Mouse (Mus musculus) activated CD4-positive, CD25-positive, alpha-beta regulatory T cell, adult 9 weeks (primary cell): ENCODE results near the gene Dact3. TPM values are rescaled to one million over a fixed set of nuclear protein-coding genes. Genes with fewer than 3 reads are reported as not detected.

Source experiments
- polyA plus RNA-seq: library from polyadenylated mRNA; unstranded; fragments of 100-300 nt; shearing (Covaris generic); gene quantifications from one replicate; pipeline ENCODE4 v1.2.1, GENCODE M21; 2017

Dact3 gene
- polyA plus RNA-seq: not detected

DNA sequence AGATGAGACGGTGACA is at the start of gene Dact3:
Gene Dact3 (plus strand): TSS at position 8 of the 16 bp plus-strand sequence.

DNA sequence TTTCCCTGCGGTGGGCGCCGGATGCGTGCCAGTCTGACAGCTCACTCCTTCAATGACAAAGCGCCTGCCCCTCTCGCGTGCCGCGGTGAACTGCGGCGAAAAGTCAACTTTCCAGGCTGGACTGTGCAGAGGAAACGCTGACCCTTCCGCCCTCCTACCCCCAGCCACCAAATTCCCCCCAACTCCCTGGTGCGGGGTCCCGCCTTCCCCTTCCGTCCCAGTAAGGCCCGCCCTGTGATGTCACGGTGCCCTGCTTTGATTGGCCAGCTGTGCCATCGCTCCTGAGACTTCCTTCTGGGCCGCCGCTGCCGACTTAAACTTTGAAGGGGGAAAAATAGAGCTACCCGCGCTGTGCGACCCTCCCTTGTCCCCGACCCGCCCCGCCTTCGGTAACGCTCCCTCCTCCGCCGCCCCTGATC is 32.5 kb upstream of the Dact3 start, which contains the start of gene Prkd2:
Gene Prkd2 (plus strand): TSS at position 258 of the 419 bp plus-strand sequence.

DNA sequence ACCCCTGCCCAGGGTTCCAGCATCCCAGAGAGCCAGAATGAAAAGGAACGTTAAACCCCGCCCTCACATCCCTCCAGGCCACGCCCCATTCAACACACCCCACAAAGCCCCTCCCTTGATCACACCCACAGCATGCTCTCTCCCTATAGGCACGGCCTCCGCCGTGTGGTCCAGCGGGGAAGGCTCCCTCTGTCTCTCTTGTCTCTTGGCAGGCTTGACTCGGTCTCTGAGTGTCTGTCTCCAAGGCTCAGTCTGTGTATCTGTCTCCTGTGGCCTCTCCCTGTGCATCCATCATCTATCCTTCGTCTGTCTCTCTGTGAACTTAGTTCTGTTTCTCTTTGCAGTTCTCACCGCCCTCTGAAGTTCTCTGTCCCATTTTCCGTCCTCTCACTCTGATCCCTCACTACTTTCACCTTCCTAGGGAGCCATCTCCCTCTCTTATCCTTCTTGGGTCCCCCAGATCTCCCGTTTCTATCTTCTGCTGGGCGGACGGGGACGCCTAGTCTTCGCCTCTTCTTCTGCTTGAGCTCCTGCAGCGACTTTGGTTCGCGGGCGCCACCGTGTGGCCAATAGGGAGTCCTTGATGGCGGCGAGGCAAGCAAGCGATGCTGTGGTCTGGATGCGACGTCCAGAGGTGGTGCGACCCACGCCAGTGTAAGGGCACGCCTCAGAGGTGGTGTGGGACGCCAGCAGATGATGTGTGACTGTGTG is 16.7 kb downstream of the Dact3 start, which contains the start of gene Gng8:
Gene Gng8 (plus strand): TSS at position 146 of the 711 bp plus-strand sequence.

DNA sequence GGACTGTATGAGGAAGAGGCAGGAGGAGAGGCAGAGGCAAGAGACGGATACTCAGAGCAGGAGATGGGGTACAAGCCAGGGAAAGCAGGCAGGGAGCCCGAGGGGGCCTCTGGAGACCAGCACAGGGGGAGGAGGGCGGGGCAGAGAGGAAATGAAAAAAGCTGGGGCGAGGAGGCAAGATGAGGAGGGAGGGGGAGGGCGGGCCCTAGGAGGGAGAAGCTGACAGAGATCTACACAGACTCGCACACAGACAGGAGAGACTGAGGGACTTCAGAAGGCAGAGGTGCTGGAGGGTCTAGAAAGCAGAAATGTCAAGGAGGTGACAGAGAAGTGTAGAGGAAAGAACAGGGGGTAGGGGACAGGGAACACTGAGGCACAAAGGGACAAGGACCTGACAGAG is 31.2 kb downstream of the Dact3 start, which contains the start of gene Ptgir:
Gene Ptgir (plus strand): TSS at position 210 of the 400 bp plus-strand sequence.

DNA sequence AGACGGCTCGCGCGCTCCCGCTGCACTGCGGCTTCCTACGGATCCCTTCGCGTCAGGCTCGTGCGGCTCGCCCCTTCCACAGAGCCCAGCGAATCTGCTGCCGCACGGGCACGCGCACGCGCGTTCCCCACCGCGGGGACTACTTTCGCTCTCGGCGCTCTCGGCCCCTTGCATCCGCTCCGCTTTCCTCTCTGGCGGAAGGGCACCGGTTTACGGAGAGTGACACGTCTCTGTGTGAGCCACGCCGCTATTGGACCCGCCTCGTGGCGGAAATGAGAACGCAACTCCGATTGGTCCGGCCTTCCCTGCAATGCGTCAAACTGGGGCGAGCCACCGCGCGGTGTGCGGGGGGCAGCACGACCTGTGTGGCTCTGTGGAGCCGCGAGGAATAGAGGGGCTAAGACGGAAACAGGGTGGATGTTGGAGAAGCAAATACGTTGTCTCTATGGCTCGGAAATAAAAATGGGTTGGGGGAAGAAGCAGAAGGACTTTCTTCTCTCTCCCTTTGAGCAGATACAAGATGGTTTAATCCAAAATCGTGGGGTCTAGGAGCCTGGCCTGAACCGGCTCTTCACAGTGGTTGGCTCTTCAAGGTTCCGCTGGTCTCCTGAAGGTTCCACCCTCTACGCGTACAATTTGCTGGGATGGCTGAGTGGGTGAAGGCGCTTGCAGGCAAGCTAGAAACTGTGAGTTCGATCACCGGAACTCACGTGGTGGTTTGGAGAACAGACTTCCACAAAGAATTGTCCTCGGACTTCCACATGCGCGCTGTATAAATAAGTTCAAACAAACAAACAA is 49.1 kb downstream of the Dact3 start, which contains the start of gene Calm3:
Gene Calm3 (minus strand): TSS at position 78 of the 798 bp plus-strand sequence.

Other genes starting within 250 kb of the Dact3 start
- 1.6 TPM for gene Ceacam15, start 199.6 kb upstream of the Dact3 start, polyA plus RNA-seq
- gene Ceacam9, start 153.4 kb upstream of the Dact3 start, polyA plus RNA-seq: not detected
- gene Ap2s1, start 136.9 kb upstream of the Dact3 start, polyA plus RNA-seq: 226 TPM
- 91.9 TPM for gene Slc1a5, start 94.0 kb upstream of the Dact3 start, polyA plus RNA-seq
- gene Strn4, start 59.4 kb upstream of the Dact3 start, polyA plus RNA-seq: 20.8 TPM
- 5.1 TPM for gene Fkrp, start 58.6 kb upstream of the Dact3 start, polyA plus RNA-seq
- gene Prkd2, start 32.4 kb upstream of the Dact3 start, polyA plus RNA-seq: 239 TPM
- gene Gng8, start 16.5 kb downstream of the Dact3 start, polyA plus RNA-seq: not detected
- gene Ptgir, start 31.2 kb downstream of the Dact3 start, polyA plus RNA-seq: 7.0 TPM
- 91.2 TPM for gene Calm3, start 48.8 kb downstream of the Dact3 start, polyA plus RNA-seq
- not detected for gene Pnmal2, start 69.4 kb downstream of the Dact3 start, polyA plus RNA-seq
- gene Pnmal1, start 84.4 kb downstream of the Dact3 start, polyA plus RNA-seq: 0.06 TPM
- gene Gm42372, start 107.8 kb downstream of the Dact3 start, polyA plus RNA-seq: 4.5 TPM
- not detected for gene Ccdc8, start 117.4 kb downstream of the Dact3 start, polyA plus RNA-seq
- 118 TPM for gene Ppp5c, start 152.6 kb downstream of the Dact3 start, polyA plus RNA-seq
- gene Hif3a, start 187.1 kb downstream of the Dact3 start, polyA plus RNA-seq: 1.4 TPM
- 1.1 TPM for gene Psg16, start 198.7 kb downstream of the Dact3 start, polyA plus RNA-seq